In the genomic region with DNA sequence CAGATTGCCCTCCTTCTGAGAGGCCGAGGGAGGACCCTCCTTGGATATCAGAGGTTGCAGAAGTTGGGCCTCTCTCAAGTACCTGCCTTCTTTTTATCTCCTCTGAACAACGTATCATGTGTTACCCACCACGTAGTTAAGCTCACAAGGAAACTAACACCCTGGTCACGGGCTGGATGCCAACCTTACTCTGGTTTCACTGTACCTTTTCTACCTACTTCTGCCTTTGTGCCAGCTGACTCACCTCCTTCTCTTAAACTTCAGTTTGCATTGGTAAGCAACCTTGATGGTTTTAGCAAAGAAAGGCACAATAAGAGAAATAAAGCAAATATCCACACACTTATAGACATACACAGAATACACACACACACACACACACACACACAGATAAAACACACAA, we compare ENCODE assay signal across 23 mouse cellular contexts.
DNase-seq lines count a peak whose midpoint lies in the region; ATAC-seq and TF ChIP-seq lines count a peak whose summit lies in the region.
"Had no signal": no experiment of that assay in that cellular context is flagged by ENCODE, and none has a peak within 500 bp of the region (broad histone marks: within the 10 kb centered on the region; RNA-seq: fewer than 3 reads in every experiment).

No protein-coding gene starts in this region.

- no peak for TF ChIP-seq CTCF in lung, adult 2 months (IDR thresholded peaks at IDR 0.05; ENCODE audit: insufficient read depth, low read length)

- H3K4me3 ChIP-seq in liver, embryonic 12.5 days, result no peak overlapping the region
- H3K4me3 ChIP-seq in liver, embryonic 11.5 days (ENCODE audit: low read depth, low read length), result no peak overlapping the region
- H3K4me3 ChIP-seq in lung, adult 2 months (replicated peaks; ENCODE audit: extremely low read depth, low read depth, low read length), result no peak overlapping the region
- no peak overlapping the region for H3K4me3 ChIP-seq in heart, embryonic 12.5 days
- H3K4me3 ChIP-seq: embryonic facial prominence, embryonic 15.5 days; erythroblast, embryonic 14.5 days; forebrain, embryonic 10.5 days; forebrain, embryonic 15.5 days; heart, embryonic 10.5 days; heart, embryonic 15.5 days; hindbrain, embryonic 10.5 days had no signal

- H3K4me1 ChIP-seq in liver, embryonic 12.5 days, result no peaks in the 10 kb centered on the region
- H3K4me1 ChIP-seq in liver, embryonic 11.5 days (replicated peaks; ENCODE audit: control insufficient read depth, insufficient read depth, low read length), result no peaks in the 10 kb centered on the region
- H3K4me1 ChIP-seq in lung, adult 2 months (ENCODE audit: control insufficient read depth, insufficient read depth, low read length), result no peaks in the 10 kb centered on the region
- no peaks in the 10 kb centered on the region for H3K4me1 ChIP-seq in heart, embryonic 12.5 days (replicated peaks)
- H3K4me1 ChIP-seq: embryonic facial prominence, embryonic 15.5 days; forebrain, embryonic 10.5 days; forebrain, embryonic 15.5 days; heart, embryonic 10.5 days; heart, embryonic 15.5 days; hindbrain, embryonic 10.5 days had no signal

- no peak for DNase-seq in liver, embryonic 11.5 days (ENCODE audit: low spot score)
- peak; percentile 11 for DNase-seq in lung, adult 2 months
- peak; percentile 9 for DNase-seq in lung, postnatal 10 days
- DNase-seq in lung, postnatal 4 days, result peak; percentile 8 to 21
- no peak for DNase-seq in heart, postnatal 4 days
- DNase-seq in layer of hippocampus, adult 9-10 months (ENCODE audit: low spot score), result no peak
- DNase-seq: adrenal gland, postnatal 10 days; cerebellum, adult 11 months; cerebellum, adult 9-10 months; cerebellum, postnatal 25 days; gastrocnemius, postnatal 10 days; heart, adult 18-20 months; heart, postnatal 14 days had no signal

- TF ChIP-seq POLR2A in lung, adult 2 months (IDR thresholded peaks at IDR 0.05; ENCODE audit: borderline replicate concordance, extremely low read depth, low read depth, low read length), result no peak

- H3K27ac ChIP-seq in liver, embryonic 12.5 days, result no peak overlapping the region
- no peak overlapping the region for H3K27ac ChIP-seq in liver, embryonic 11.5 days (ENCODE audit: low read depth, low read length)
- no peak overlapping the region for H3K27ac ChIP-seq in heart, embryonic 12.5 days (ENCODE audit: poor library complexity, severe bottlenecking)
- H3K27ac ChIP-seq: embryonic facial prominence, embryonic 15.5 days; forebrain, embryonic 10.5 days; forebrain, embryonic 15.5 days; heart, embryonic 10.5 days; heart, embryonic 15.5 days; hindbrain, embryonic 10.5 days; hindbrain, embryonic 14.5 days had no signal

- no peak overlapping the region for H3K4me2 ChIP-seq in liver, embryonic 12.5 days
- H3K4me2 ChIP-seq in liver, embryonic 11.5 days, result no peak overlapping the region
- no peak overlapping the region for H3K4me2 ChIP-seq in heart, embryonic 12.5 days
- H3K4me2 ChIP-seq: embryonic facial prominence, embryonic 15.5 days; forebrain, embryonic 15.5 days; heart, embryonic 15.5 days; hindbrain, embryonic 14.5 days had no signal

- H3K9ac ChIP-seq in liver, embryonic 12.5 days, result no peak overlapping the region
- H3K9ac ChIP-seq in liver, embryonic 11.5 days (ENCODE audit: low read depth, low read length), result no peak overlapping the region
- H3K9ac ChIP-seq in heart, embryonic 12.5 days, result no peak overlapping the region
- H3K9ac ChIP-seq: embryonic facial prominence, embryonic 15.5 days; forebrain, embryonic 15.5 days; heart, embryonic 15.5 days; hindbrain, embryonic 14.5 days had no signal

- WGBS in liver, embryonic 12.5 days (ENCODE audit: insufficient replicate concordance), result 43% methylated on average over 4 of the region's 4 CpGs
- WGBS in liver, embryonic 11.5 days, result 61% methylated on average over 4 of the region's 4 CpGs
- WGBS in lung, adult 2 months, result 56% methylated on average over 4 of the region's 4 CpGs
- 49% methylated on average over 4 of the region's 4 CpGs for WGBS in heart, embryonic 12.5 days

- peak; percentile 49; the same call in 1 of the 2 replicates for ATAC-seq in liver, embryonic 12.5 days
- ATAC-seq in liver, embryonic 11.5 days (replicated peaks; ENCODE audit: low FRiP score), result no peak
- ATAC-seq in heart, embryonic 12.5 days (ENCODE audit: insufficient number of reproducible peaks, low FRiP score), result no peak
- ATAC-seq: forebrain, embryonic 15.5 days had no signal

- H3K9me3 ChIP-seq in liver, embryonic 12.5 days (replicated peaks), result no peaks in the 10 kb centered on the region
- no peaks in the 10 kb centered on the region for H3K9me3 ChIP-seq in liver, embryonic 11.5 days (ENCODE audit: control insufficient read depth, low read length)
- H3K9me3 ChIP-seq in heart, embryonic 12.5 days (replicated peaks), result no peaks in the 10 kb centered on the region
- H3K9me3 ChIP-seq: embryonic facial prominence, embryonic 15.5 days; forebrain, embryonic 10.5 days; forebrain, embryonic 15.5 days; heart, embryonic 10.5 days; heart, embryonic 15.5 days; hindbrain, embryonic 10.5 days had no signal

- H3K27me3 ChIP-seq in liver, embryonic 12.5 days (replicated peaks), result no peaks in the 10 kb centered on the region
- no peaks in the 10 kb centered on the region for H3K27me3 ChIP-seq in liver, embryonic 11.5 days (replicated peaks; ENCODE audit: control insufficient read depth, insufficient read depth, low read length)
- no peaks in the 10 kb centered on the region for H3K27me3 ChIP-seq in heart, embryonic 12.5 days (replicated peaks)
- H3K27me3 ChIP-seq: embryonic facial prominence, embryonic 15.5 days; forebrain, embryonic 15.5 days; heart, embryonic 15.5 days had no signal

- H3K36me3 ChIP-seq in liver, embryonic 12.5 days, result no peaks in the 10 kb centered on the region
- H3K36me3 ChIP-seq in liver, embryonic 11.5 days (ENCODE audit: control insufficient read depth, insufficient read depth, low read length), result no peaks in the 10 kb centered on the region
- H3K36me3 ChIP-seq in heart, embryonic 12.5 days, result no peaks in the 10 kb centered on the region
- H3K36me3 ChIP-seq: embryonic facial prominence, embryonic 15.5 days; forebrain, embryonic 10.5 days; forebrain, embryonic 15.5 days; heart, embryonic 10.5 days; heart, embryonic 15.5 days; hindbrain, embryonic 10.5 days had no signal

Comparison
In these comparisons a context has a peak if more than half of its experiments do, and no peak if none do; other contexts are left out.
1. DNase-seq: peak in lung, adult 2 months (single experiment), lung, postnatal 10 days (single experiment) and lung, postnatal 4 days (2 of 2); none in liver, embryonic 11.5 days (single experiment), heart, postnatal 4 days (single experiment) and layer of hippocampus, adult 9-10 months (single experiment).